Mouse (Mus musculus): ENCODE results near the gene Tm9sf2.

DNA sequence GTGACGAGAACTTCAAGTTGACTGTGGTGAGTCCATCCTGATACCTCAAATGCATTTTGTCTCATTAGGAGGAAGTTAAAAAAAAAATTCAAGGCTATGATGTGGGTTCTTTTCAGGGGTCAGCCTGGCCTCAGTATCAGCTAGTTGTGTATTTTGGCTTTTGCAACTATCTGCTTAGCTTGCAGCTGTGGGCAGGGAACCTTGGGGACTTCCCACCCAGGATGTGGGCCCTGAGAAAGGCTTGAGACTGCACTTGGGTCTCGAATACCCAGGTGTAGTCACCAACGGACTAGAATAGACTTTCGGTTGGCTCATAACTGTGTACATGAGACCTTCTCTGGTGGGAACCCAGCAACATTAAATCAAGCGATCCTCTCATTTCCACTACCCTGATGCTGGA is 33.4 kb upstream of the Tm9sf2 start:
- TF ChIP-seq CTCF (IDR thresholded peaks at IDR 0.05; ENCODE audit: low read depth, low read length) (no peak), POLR2A (IDR thresholded peaks at IDR 0.05; ENCODE audit: insufficient read depth, low read length) (no peak)
